Mouse (Mus musculus): Measurements from ENCODE around the gene Agmat. TPM values are rescaled to one million over a fixed set of nuclear protein-coding genes. Genes with fewer than 3 reads are reported as not detected.
"Not testable (repeated sequence)": the region's sequence is repeated elsewhere in the genome, so short reads cannot be mapped to it uniquely, and the experiment has no call there.

The Agmat gene
- polyA plus RNA-seq, 1 experiment from 2014 or later = 28.3 TPM

- ATAC-seq (ENCODE audit: low read depth) = no peak
- no peaks in the 10 kb centered on the region for H3K27me3 ChIP-seq (ENCODE audit: control insufficient read depth, insufficient read depth, low read depth, low read length)
- H3K4me2 ChIP-seq (ENCODE audit: low read depth, low read length) = no peak overlapping the region
- H3K4me3 ChIP-seq (ENCODE audit: low read depth, low read length) = no peak overlapping the region
- peaks cover 22% of the 10 kb centered on the region for H3K36me3 ChIP-seq (ENCODE audit: control insufficient read depth, insufficient read depth)
- H3K27ac ChIP-seq (ENCODE audit: low read length) = no peak overlapping the region
- peaks cover 42% of the 10 kb centered on the region for H3K4me1 ChIP-seq (ENCODE audit: control insufficient read depth, low read depth, low read length)
- WGBS (ENCODE audit: insufficient replicate concordance) = 90% methylated on average over 12 of the region's 12 CpGs
- no peak overlapping the region for H3K9ac ChIP-seq (ENCODE audit: low read depth, low read length)
- H3K9me3 ChIP-seq (replicated peaks; ENCODE audit: control insufficient read depth, low read length) = no peaks in the 10 kb centered on the region
These were observed 17.0 kb downstream of the Agmat start for GRCm38 (mm10) chr4:141763476-141763875.

- peaks cover 28% of the 10 kb centered on the region for H3K36me3 ChIP-seq (ENCODE audit: control insufficient read depth, insufficient read depth)
- H3K4me2 ChIP-seq (ENCODE audit: low read depth, low read length) = no peak overlapping the region
- 92% methylated on average over 3 of the region's 3 CpGs for WGBS (ENCODE audit: insufficient replicate concordance)
- H3K9ac ChIP-seq (ENCODE audit: low read depth, low read length) = no peak overlapping the region
- ATAC-seq (ENCODE audit: low read depth) = no peak
- H3K27me3 ChIP-seq (ENCODE audit: control insufficient read depth, insufficient read depth, low read depth, low read length) = no peaks in the 10 kb centered on the region
- peaks cover 42% of the 10 kb centered on the region for H3K4me1 ChIP-seq (ENCODE audit: control insufficient read depth, low read depth, low read length)
- no peak overlapping the region for H3K4me3 ChIP-seq (ENCODE audit: low read depth, low read length)
- H3K9me3 ChIP-seq (replicated peaks; ENCODE audit: control insufficient read depth, low read length) = no peaks in the 10 kb centered on the region
- no peak overlapping the region for H3K27ac ChIP-seq (ENCODE audit: low read length)
These were observed 18.5 kb downstream of the Agmat start for GRCm38 (mm10) chr4:141765008-141765407.

DNA sequence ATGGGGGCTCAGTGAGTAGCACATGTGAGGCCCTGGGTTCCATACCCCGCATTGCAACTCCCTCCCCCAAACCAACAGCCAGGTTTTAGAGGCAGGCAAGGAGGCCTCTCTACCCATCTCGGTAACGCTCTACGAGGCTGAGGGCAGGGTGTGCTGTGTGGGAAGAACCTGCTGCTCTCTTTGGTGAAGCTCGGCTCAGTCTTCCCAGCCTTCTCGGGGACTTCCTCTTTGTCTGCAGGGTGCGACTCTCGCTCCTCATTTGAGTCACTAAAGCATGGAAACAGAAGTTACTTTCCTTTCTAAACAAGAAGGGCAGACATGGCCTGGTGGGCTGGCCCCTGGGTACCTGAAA is 19.8 kb downstream of the Agmat start:
- peak overlapping the region; percentile 59; the same call in 1 of the 2 replicates for H3K9ac ChIP-seq (ENCODE audit: low read depth, low read length)
- ATAC-seq (ENCODE audit: low read depth) = no peak
- H3K36me3 ChIP-seq (ENCODE audit: control insufficient read depth, insufficient read depth) = peaks cover 34% of the 10 kb centered on the region
- H3K4me2 ChIP-seq (ENCODE audit: low read depth, low read length) = peak overlapping the region; percentile 63
- WGBS (ENCODE audit: insufficient replicate concordance) = 45% methylated on average over 8 of the region's 8 CpGs
- H3K27me3 ChIP-seq (ENCODE audit: control insufficient read depth, insufficient read depth, low read depth, low read length) = no peaks in the 10 kb centered on the region
- H3K27ac ChIP-seq (ENCODE audit: low read length) = peak overlapping the region; percentile 88
- H3K9me3 ChIP-seq (replicated peaks; ENCODE audit: control insufficient read depth, low read length) = no peaks in the 10 kb centered on the region
- peak overlapping the region; percentile 53 for H3K4me3 ChIP-seq (ENCODE audit: low read depth, low read length)
- peaks cover 55% of the 10 kb centered on the region for H3K4me1 ChIP-seq (ENCODE audit: control insufficient read depth, low read depth, low read length)

DNA sequence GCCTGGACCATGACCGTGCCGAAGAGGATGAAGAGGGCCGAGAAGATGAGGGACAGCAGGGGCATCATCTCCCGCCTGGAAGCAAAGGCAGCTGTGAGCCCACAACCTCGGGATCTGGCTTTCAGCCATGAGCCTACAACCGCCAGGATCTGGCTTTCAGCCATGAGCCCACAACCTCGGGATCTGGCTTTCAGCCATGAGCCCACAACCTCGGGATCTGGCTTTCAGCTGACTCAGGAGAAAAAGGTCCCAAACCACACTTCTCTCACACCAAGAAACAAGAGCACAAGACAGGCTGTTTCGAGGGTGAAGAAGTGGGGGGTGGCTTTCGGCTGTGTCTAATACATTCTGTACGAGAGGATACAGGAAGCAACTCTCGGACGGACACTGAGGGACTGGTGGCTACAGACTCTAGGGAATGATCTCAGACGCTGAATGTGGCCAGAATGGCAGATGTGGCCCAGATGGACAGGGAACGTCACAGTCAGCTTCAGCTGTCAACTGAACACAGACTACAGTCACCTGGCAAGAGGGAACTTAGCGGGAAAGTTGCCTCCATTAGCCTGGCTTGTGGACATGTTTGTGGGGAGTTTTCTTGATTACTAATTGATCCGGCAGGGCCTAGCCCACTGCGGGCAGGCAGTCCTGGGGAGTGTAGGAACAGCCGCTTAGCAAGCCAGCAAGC is 20.3 kb downstream of the Agmat start:
- peak overlapping the region; percentile 53 for H3K4me3 ChIP-seq (ENCODE audit: low read depth, low read length)
- no peaks in the 10 kb centered on the region for H3K9me3 ChIP-seq (replicated peaks; ENCODE audit: control insufficient read depth, low read length)
- peak overlapping the region; percentile 88 for H3K27ac ChIP-seq (ENCODE audit: low read length)
- H3K4me1 ChIP-seq (ENCODE audit: control insufficient read depth, low read depth, low read length) = peaks cover 60% of the 10 kb centered on the region
- H3K9ac ChIP-seq (ENCODE audit: low read depth, low read length) = peak overlapping the region; percentile 59
- H3K27me3 ChIP-seq (ENCODE audit: control insufficient read depth, insufficient read depth, low read depth, low read length) = no peaks in the 10 kb centered on the region
- 59% methylated on average over 19 of the region's 19 CpGs for WGBS (ENCODE audit: insufficient replicate concordance)
- no peak for ATAC-seq (ENCODE audit: low read depth)
- H3K36me3 ChIP-seq (ENCODE audit: control insufficient read depth, insufficient read depth) = peaks cover 34% of the 10 kb centered on the region
- peak overlapping the region; percentile 63 for H3K4me2 ChIP-seq (ENCODE audit: low read depth, low read length)

DNA sequence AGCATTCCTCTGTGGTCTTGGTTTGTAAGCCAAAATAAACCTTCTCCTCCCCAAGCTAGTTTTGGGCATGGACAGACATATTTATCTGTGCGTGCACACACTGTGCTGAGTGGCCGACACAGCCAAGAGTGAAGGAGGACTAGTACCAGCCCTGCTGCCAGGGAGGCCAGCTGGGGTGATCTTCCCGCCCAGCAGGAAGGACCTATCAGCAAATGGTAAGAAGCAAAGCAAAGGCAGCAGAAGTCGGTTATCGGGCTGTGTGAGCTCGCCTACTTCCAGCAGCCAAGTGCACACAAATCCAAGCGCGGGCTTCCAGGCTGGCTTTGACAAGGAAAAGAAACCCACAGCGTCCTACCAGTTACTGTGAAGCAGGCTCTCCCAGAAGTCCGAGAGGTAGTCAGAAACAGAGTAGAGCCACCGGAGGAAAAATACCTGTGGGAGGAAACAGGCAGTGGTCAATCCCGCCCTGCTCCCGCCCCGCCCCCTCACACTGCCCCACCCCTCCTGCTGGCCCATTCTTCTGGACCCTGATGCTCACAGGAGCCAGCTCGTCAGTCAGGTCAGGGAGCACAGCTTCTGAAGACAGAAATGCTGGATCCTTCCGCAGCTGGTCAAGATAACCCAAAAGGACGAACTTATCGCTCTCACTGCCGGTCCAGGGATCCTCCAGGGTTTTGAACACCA is 21.0 kb downstream of the Agmat start:
- peak overlapping the region; percentile 59 for H3K9ac ChIP-seq (ENCODE audit: low read depth, low read length)
- peaks cover 63% of the 10 kb centered on the region for H3K4me1 ChIP-seq (ENCODE audit: control insufficient read depth, low read depth, low read length)
- H3K4me3 ChIP-seq (ENCODE audit: low read depth, low read length) = peak overlapping the region; percentile 53
- H3K27ac ChIP-seq (ENCODE audit: low read length) = peak overlapping the region; percentile 88
- H3K9me3 ChIP-seq (replicated peaks; ENCODE audit: control insufficient read depth, low read length) = no peaks in the 10 kb centered on the region
- peak overlapping the region; percentile 63 for H3K4me2 ChIP-seq (ENCODE audit: low read depth, low read length)
- peak; percentile 92 for ATAC-seq (ENCODE audit: low read depth)
- no peaks in the 10 kb centered on the region for H3K27me3 ChIP-seq (ENCODE audit: control insufficient read depth, insufficient read depth, low read depth, low read length)
- peaks cover 34% of the 10 kb centered on the region for H3K36me3 ChIP-seq (ENCODE audit: control insufficient read depth, insufficient read depth)
- 42% methylated on average over 19 of the region's 19 CpGs for WGBS (ENCODE audit: insufficient replicate concordance)

DNA sequence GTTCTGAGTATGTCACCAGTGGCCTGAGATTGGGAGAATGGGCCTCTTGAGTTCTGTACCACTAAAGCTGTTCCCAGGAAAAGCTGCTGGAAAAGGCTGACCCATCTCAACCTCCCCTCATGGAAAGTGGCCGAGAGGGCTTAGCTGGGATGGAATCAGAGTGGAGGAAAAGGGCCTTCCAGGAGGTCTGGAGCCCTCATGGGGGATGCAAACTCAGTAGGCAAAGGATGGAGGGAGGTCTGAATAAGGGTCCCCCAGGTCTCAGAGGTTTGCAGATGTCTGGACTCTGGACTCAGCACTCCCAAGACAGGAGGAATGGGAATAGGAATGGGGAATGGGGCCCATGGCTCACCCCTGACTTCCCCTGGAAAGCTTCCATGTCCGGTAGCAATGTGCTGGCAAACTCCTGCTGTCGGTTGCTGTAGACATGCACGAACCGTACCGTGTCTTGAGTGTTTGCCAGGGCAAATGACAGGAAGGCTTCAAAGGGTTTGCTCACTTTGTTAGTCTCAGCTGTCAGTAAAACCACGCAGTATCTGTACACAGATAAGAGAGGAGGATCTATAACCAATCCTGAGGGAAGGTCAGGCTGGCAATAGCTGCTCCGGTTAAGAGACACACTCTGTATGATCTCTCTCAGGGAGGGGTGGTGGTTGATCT is 23.2 kb downstream of the Agmat start:
- H3K27ac ChIP-seq (ENCODE audit: low read length) = peak overlapping the region; percentile 16

DNA sequence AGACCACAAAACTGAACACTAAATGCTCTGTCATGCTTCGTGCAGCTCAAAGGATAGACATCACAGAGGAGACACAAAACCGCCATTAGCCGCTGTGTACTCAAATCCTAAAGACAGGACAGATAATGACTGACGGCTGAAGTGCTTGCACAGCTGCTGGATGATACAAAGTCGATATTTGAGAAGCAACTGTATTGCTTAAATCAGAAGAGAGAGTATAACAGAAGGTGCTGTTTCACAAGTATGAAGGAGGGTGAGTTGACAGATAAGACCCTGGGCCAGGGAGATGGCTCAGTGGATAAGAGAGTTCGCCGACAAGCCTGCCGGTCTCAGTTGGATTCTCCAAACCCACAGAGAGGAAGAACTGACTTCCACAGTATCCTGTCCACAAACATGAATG is 25.4 kb downstream of the Agmat start:
- Histone ChIP-seq H3K9me3 (replicated peaks; ENCODE audit: control insufficient read depth, low read length) (no peaks in the 10 kb centered on the region), H3K4me3 (ENCODE audit: low read depth, low read length) (no peak overlapping the region), H3K9ac (ENCODE audit: low read depth, low read length) (no peak overlapping the region), H3K36me3 (ENCODE audit: control insufficient read depth, insufficient read depth) (peaks cover 38% of the 10 kb centered on the region), H3K27ac (ENCODE audit: low read length) (peak overlapping the region; percentile 70), H3K4me1 (ENCODE audit: control insufficient read depth, low read depth, low read length) (peaks cover 52% of the 10 kb centered on the region), H3K27me3 (ENCODE audit: control insufficient read depth, insufficient read depth, low read depth, low read length) (no peaks in the 10 kb centered on the region), H3K4me2 (ENCODE audit: low read depth, low read length) (no peak overlapping the region)
- no peak for ATAC-seq (ENCODE audit: low read depth)
- 22% methylated on average over 8 of the region's 8 CpGs for WGBS (ENCODE audit: insufficient replicate concordance)

More for the DNA sequence above, 23.2 kb downstream of the Agmat start:
- Histone ChIP-seq H3K4me2 (ENCODE audit: low read depth, low read length) (no peak overlapping the region), H3K9me3 (replicated peaks; ENCODE audit: control insufficient read depth, low read length) (no peaks in the 10 kb centered on the region), H3K27me3 (ENCODE audit: control insufficient read depth, insufficient read depth, low read depth, low read length) (no peaks in the 10 kb centered on the region), H3K9ac (ENCODE audit: low read depth, low read length) (peak overlapping the region; percentile 20; the same call in 1 of the 2 replicates), H3K4me1 (ENCODE audit: control insufficient read depth, low read depth, low read length) (peaks cover 63% of the 10 kb centered on the region), H3K36me3 (ENCODE audit: control insufficient read depth, insufficient read depth) (peaks cover 30% of the 10 kb centered on the region), H3K4me3 (ENCODE audit: low read depth, low read length) (no peak overlapping the region)
- no peak for ATAC-seq (ENCODE audit: low read depth)
- 48% methylated on average over 8 of the region's 8 CpGs for WGBS (ENCODE audit: insufficient replicate concordance)

GRCm38 (mm10) chr4:141773019-141773418 is 26.5 kb downstream of the Agmat start:
- not testable (repeated sequence) for H3K27me3 ChIP-seq (ENCODE audit: control insufficient read depth, insufficient read depth, low read depth, low read length); H3K9ac ChIP-seq (ENCODE audit: low read depth, low read length); H3K4me2 ChIP-seq (ENCODE audit: low read depth, low read length); H3K4me3 ChIP-seq (ENCODE audit: low read depth, low read length); H3K9me3 ChIP-seq (replicated peaks; ENCODE audit: control insufficient read depth, low read length); H3K27ac ChIP-seq (ENCODE audit: low read length); ATAC-seq (ENCODE audit: low read depth)
- Histone ChIP-seq H3K4me1 (ENCODE audit: control insufficient read depth, low read depth, low read length) (peaks cover 40% of the 10 kb centered on the region), H3K36me3 (ENCODE audit: control insufficient read depth, insufficient read depth) (peaks cover 36% of the 10 kb centered on the region)
- WGBS (ENCODE audit: insufficient replicate concordance) = 85% methylated on average over 4 of the region's 4 CpGs

- Histone ChIP-seq H3K4me2 (ENCODE audit: low read depth, low read length) (no peak overlapping the region), H3K27ac (ENCODE audit: low read length) (no peak overlapping the region), H3K36me3 (ENCODE audit: control insufficient read depth, insufficient read depth) (peaks cover 28% of the 10 kb centered on the region), H3K4me1 (ENCODE audit: control insufficient read depth, low read depth, low read length) (no peaks in the 10 kb centered on the region), H3K4me3 (ENCODE audit: low read depth, low read length) (no peak overlapping the region), H3K9me3 (replicated peaks; ENCODE audit: control insufficient read depth, low read length) (no peaks in the 10 kb centered on the region), H3K27me3 (ENCODE audit: control insufficient read depth, insufficient read depth, low read depth, low read length) (no peaks in the 10 kb centered on the region), H3K9ac (ENCODE audit: low read depth, low read length) (no peak overlapping the region)
- ATAC-seq (ENCODE audit: low read depth) = no peak
- WGBS (ENCODE audit: insufficient replicate concordance) = 82% methylated on average over 8 of the region's 8 CpGs
These were observed 33.4 kb downstream of the Agmat start for GRCm38 (mm10) chr4:141779828-141780227.
